Mouse (Mus musculus): ENCODE measurements around the gene Sgms1.
A peak's percentile ranks its signal among the peaks of the same experiment; 100 is the strongest.

Sgms1 gene

GRCm38 (mm10) chr19:32389001-32389871 lies at the start of gene Sgms1:
Gene Sgms1, minus strand, starts transcription at chr19:32389714.
- DNase-seq, result peak; percentile 90 to 97

- DNase-seq, result no peak
Observed at GRCm38 (mm10) chr19:32425856-32426255, 36.3 kb upstream of the Sgms1 start.

GRCm38 (mm10) chr19:32424706-32425105 lies 35.2 kb upstream of the Sgms1 start:
- DNase-seq, result no peak

- DNase-seq, result no peak
Observed at GRCm38 (mm10) chr19:32419069-32419468, 29.6 kb upstream of the Sgms1 start.

- no peak for DNase-seq
Observed at GRCm38 (mm10) chr19:32416692-32417317, 27.3 kb upstream of the Sgms1 start.

- DNase-seq, result no peak
Observed at GRCm38 (mm10) chr19:32409603-32410360, 20.3 kb upstream of the Sgms1 start.

- no peak for DNase-seq
Observed at GRCm38 (mm10) chr19:32406717-32407116, 17.2 kb upstream of the Sgms1 start.

GRCm38 (mm10) chr19:32404386-32404785 lies 14.9 kb upstream of the Sgms1 start:
- DNase-seq, result no peak

GRCm38 (mm10) chr19:32403834-32404233 lies 14.3 kb upstream of the Sgms1 start:
- no peak for DNase-seq

- no peak for DNase-seq
Observed at GRCm38 (mm10) chr19:32398491-32398890, 9.0 kb upstream of the Sgms1 start.

GRCm38 (mm10) chr19:32396303-32396702 lies 6.8 kb upstream of the Sgms1 start:
- no peak for DNase-seq

- no peak for DNase-seq
Observed at GRCm38 (mm10) chr19:32394825-32395224, 5.3 kb upstream of the Sgms1 start.

- DNase-seq, result no peak
Observed at GRCm38 (mm10) chr19:32393758-32394450, 4.4 kb upstream of the Sgms1 start.

- no peak for DNase-seq
Observed at GRCm38 (mm10) chr19:32393092-32393745, 3.7 kb upstream of the Sgms1 start.

- DNase-seq, result no peak
Observed at GRCm38 (mm10) chr19:32391441-32391840, 1.9 kb upstream of the Sgms1 start.

- no peak for DNase-seq
Observed at GRCm38 (mm10) chr19:32390116-32390515, 602 bp upstream of the Sgms1 start.

GRCm38 (mm10) chr19:32388191-32388921 lies 1.2 kb downstream of the Sgms1 start:
- peak; percentile 92 to 97 for DNase-seq

GRCm38 (mm10) chr19:32387403-32388190 lies 1.9 kb downstream of the Sgms1 start:
- DNase-seq, result peak; percentile 73 to 82

- DNase-seq, result peak; percentile 69
Observed at GRCm38 (mm10) chr19:32386556-32387402, 2.7 kb downstream of the Sgms1 start.

GRCm38 (mm10) chr19:32383738-32384137 lies 5.8 kb downstream of the Sgms1 start:
- DNase-seq, result no peak

All from cerebellum, adult 18-20 months (tissue).